Mouse (Mus musculus): ENCODE results near the gene Nr1h2.

The Nr1h2 gene

DNA sequence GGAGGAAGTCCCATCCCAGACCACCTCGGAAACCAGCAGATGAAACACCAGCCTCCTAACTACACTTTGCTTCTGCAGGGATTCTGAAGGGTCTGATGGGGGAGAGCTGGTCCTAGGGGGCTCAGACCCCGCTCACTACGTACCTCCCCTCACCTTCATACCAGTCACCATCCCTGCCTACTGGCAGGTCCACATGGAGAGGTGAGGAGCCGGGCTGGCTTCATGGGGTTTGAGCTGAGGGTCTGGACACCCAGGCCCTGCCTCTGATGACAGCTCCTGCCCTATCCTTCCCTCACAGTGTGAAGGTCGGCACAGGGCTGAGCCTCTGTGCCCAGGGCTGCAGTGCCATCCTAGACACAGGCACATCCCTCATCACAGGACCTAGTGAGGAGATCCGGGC lies 31.2 kb upstream of the Nr1h2 start:
- in situ Hi-C loops (cut with MseI, MboI), result no loop called here

- in situ Hi-C loops (cut with MseI, MboI), result no loop called here
Measured at GRCm38 (mm10) chr7:44584265-44584804, 30.6 kb upstream of the Nr1h2 start.

GRCm38 (mm10) chr7:44583146-44583545 lies 29.4 kb upstream of the Nr1h2 start:
- in situ Hi-C loops (cut with MseI, MboI), result no loop called here

GRCm38 (mm10) chr7:44582709-44583108 lies 29.0 kb upstream of the Nr1h2 start:
- in situ Hi-C loops (cut with MseI, MboI), result no loop called here

- in situ Hi-C loops (cut with MseI, MboI), result no loop called here
Measured at GRCm38 (mm10) chr7:44581637-44582036, 27.9 kb upstream of the Nr1h2 start.

GRCm38 (mm10) chr7:44576333-44576844 lies 22.6 kb upstream of the Nr1h2 start:
- in situ Hi-C loops (cut with MseI, MboI), result no loop called here

GRCm38 (mm10) chr7:44572956-44573484 lies 19.3 kb upstream of the Nr1h2 start:
- in situ Hi-C loops (cut with MseI, MboI), result no loop called here

- in situ Hi-C loops (cut with MseI, MboI), result no loop called here
Measured at GRCm38 (mm10) chr7:44572213-44572701, 18.5 kb upstream of the Nr1h2 start, which contains the start of gene Napsa. TSS of gene Napsa (plus strand) at chr7:44572380.

DNA sequence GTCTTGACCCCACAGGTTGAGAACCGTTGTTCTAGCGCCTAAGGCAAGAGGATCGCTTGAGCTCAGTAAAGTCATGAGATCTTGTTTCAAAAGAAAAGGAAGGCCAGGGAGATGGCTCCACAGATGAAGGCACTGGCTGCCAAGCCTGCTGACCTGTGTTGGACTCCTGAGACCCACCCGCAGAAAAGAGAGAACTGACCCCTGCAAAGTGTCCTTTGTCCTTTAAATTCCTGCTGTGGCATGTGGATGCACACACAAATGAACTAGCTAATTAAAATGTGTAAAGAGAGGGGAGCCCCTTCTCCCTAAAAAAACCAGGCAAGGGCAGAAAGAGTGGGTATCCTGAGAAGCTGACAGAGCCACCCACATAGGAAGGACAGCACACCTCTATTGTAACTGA lies 18.1 kb upstream of the Nr1h2 start:
- in situ Hi-C loops (cut with MseI, MboI), result no loop called here

GRCm38 (mm10) chr7:44570989-44571388 lies 17.2 kb upstream of the Nr1h2 start:
- in situ Hi-C loops (cut with MseI, MboI), result no loop called here

GRCm38 (mm10) chr7:44568803-44569202 lies 15.1 kb upstream of the Nr1h2 start:
- in situ Hi-C loops (cut with MseI, MboI), result no loop called here

- in situ Hi-C loops (cut with MseI, MboI), result no loop called here
Measured at GRCm38 (mm10) chr7:44565414-44565813, 11.7 kb upstream of the Nr1h2 start.

DNA sequence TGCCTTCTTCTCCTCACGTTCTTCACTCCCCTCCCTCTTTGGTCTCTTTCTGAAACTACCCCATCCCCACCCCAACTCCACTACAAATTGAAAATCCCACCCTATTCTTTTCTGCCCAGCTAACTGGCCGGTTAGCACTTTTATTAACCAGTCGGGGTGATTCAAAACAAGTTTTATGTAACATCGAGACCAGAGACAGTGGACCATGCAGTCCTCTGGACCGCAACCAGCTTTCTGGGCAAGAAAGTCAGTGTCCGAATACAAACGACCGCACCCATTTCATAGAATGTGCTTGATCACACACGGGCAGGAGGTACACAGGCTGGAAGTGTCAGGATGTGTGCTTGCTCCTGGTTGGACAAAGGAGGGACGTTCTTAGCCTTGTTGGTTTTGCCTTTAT lies 10.7 kb upstream of the Nr1h2 start:
- in situ Hi-C loops (cut with MseI, MboI), result loop anchor here in 1 of 2 experiments (5.0 kb wide), 1 partner anchor 37 kb away; no protein-coding TSS in a partner anchor

DNA sequence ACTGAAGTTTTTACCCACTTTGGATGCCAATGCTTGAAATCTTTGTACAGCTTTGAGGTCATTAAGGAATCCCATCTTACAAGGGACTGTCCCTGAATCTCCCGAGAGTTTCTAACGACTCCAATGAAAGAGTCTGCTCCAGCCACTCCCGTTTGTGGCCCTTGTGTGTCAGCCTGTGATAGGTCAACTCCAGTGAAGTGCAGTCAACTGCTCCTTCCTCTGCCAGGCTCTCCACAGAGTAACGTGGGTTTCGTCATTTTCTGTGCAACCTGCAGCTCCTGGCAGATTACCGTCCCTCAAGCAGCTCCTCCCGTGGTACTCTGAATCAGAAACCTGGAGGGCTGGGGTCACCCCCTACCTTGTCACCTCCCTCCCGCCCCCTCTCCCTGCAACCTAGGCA lies 9.5 kb upstream of the Nr1h2 start:
- in situ Hi-C loops (cut with MseI, MboI), result loop anchor here in 1 of 2 experiments (5.0 kb wide), 1 partner anchor 36 kb away; no protein-coding TSS in a partner anchor

GRCm38 (mm10) chr7:44560435-44561400 lies 7.0 kb upstream of the Nr1h2 start:
- in situ Hi-C loops (cut with MseI, MboI), result loop anchor here in 1 of 2 experiments (5.0 kb wide), 1 partner anchor 33 kb away; no protein-coding TSS in a partner anchor

DNA sequence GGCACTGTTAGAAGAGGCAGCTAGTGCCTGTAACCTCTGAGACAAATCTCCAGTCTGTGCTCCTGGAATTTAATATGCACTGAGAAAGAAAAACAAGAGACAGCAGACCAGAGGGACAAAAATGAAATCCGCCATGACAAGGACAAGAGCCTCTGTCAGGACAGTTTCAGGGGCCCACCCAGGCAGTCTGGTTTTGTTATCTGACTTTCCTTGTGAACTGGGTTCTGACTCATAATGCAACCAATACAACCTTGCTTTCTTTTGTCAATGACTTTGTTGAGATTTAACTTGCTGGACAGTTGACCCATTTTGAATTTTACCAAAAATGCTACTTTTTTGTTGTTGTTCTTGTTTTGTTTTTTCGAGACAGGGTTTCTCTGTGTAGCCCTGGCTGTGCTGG lies 3.9 kb upstream of the Nr1h2 start:
- in situ Hi-C loops (cut with MseI, MboI), result loop anchor here in 1 of 2 experiments (5.0 kb wide), 1 partner anchor 85 kb away; no protein-coding TSS in a partner anchor

- in situ Hi-C loops (cut with MseI, MboI), result no loop called here
Measured at GRCm38 (mm10) chr7:44553196-44553764, 471 bp downstream of the Nr1h2 start.

GRCm38 (mm10) chr7:44552141-44552908 lies 1.4 kb downstream of the Nr1h2 start:
- in situ Hi-C loops (cut with MseI, MboI), result no loop called here

DNA sequence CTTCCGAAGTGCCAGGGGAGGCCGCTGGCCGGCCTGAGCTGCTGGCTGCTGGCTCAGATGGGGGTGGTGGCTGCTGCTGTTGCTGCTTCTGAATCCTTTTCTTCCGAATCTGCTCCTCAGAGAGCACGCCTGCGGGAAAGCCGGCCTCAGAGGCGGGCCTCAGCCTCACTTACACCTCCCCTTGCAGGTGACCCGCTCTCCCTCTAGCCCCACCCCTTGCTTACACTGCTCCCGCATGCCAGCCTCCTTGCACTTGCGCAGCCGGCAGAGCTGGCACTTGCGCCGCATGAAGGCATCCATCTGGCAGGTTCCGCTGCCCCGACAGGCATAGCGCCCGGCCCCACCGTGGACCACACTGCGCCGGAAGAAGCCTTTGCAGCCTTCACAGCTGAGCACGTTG lies 2.0 kb downstream of the Nr1h2 start:
- in situ Hi-C loops (cut with MseI, MboI), result no loop called here

- in situ Hi-C loops (cut with MseI, MboI), result no loop called here
Measured at GRCm38 (mm10) chr7:44551301-44551700, 2.5 kb downstream of the Nr1h2 start.

GRCm38 (mm10) chr7:44550409-44550678 lies 3.4 kb downstream of the Nr1h2 start:
- in situ Hi-C loops (cut with MseI, MboI), result no loop called here
